Mouse (Mus musculus): ENCODE measurements at regions not wholly inside any gene's neighbourhood (a gene's known extent, or its start where the extent isn't known, plus 50 kb on each side); places are given as distances from the start of the nearest gene placed in this dataset.
A peak's percentile ranks its signal among the peaks of the same experiment; 100 is the strongest.
"Not testable (repeated sequence)": the region's sequence is repeated elsewhere in the genome, so short reads cannot be mapped to it uniquely, and the experiment has no call there.

DNA sequence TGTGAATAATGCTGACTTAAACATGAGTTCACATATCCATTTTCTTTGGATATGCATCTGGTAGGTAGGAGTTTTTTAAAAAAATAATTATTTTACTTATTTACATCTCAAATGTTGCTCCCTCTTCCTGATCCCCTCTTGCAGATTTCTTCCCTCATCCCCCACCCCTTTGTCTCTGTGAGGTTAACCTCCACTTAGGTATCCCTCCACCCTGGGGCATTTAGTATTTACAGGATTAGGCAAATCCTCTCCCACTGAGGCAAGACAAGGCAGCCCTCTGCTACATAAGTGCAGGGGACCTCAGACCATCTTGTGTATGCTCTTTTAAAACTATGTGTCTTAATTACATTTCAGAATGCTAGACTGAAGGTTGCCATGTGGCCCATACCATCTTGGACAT is 155.2 kb upstream of the Shcbp1 start:
- H3K9me3 ChIP-seq: no peaks in the 10 kb centered on the region
- DNase-seq (ENCODE audit: low spot score): no peak
- no peak overlapping the region for H3K4me3 ChIP-seq
- H3K4me1 ChIP-seq (replicated peaks): no peaks in the 10 kb centered on the region
- no peak overlapping the region for H3K27ac ChIP-seq
- H3K36me3 ChIP-seq: no peaks in the 10 kb centered on the region
- H3K27me3 ChIP-seq (ENCODE audit: insufficient read depth, poor library complexity, severe bottlenecking): no peaks in the 10 kb centered on the region

DNA sequence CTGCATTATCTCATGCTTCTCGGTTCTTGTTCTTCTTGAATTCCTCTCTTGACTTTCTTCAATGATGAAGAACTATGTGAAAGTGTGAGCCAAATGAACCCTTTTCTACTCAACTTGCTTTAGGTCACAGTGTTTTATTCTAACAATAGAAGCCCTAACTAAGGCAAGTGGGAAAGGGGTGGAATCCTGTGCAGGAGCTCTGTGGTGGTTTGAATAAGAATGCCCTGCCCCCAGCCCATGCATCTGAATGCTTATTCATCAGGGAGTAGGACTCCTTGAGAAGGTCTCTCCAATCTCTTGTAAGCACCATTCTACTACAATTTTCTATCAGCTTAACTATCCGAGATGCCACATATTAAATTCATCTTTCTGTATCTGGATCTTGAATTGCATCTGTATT is 154.7 kb upstream of the Shcbp1 start:
- Histone ChIP-seq H3K9me3 (no peaks in the 10 kb centered on the region), H3K27me3 (ENCODE audit: insufficient read depth, poor library complexity, severe bottlenecking) (no peaks in the 10 kb centered on the region), H3K27ac (no peak overlapping the region), H3K4me3 (no peak overlapping the region), H3K4me1 (replicated peaks) (no peaks in the 10 kb centered on the region), H3K36me3 (no peaks in the 10 kb centered on the region)
- WGBS: 38% methylated on average over 2 of the region's 2 CpGs
- no peak for DNase-seq (ENCODE audit: low spot score)

DNA sequence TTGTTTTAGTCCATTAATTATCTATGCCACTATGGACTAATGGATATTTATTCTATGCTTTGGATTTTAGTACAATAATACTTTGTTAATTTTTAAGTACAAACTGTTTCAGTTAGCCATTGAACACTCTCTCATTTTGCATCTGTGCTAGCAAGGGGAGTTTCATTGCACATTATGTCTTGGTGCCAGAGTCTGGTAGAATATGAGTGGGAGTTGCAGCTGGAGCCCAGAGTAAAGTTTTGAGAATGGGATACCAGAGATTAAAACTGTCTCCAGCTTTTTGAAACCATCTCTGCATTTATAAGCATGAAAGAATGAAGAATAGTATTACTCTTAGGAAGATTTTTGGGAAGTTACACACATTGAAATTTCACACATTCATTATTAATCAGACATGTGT is 137.1 kb upstream of the Shcbp1 start:
- no peak overlapping the region for H3K27ac ChIP-seq
- no peak for DNase-seq (ENCODE audit: low spot score)
- H3K9me3 ChIP-seq: peaks cover 5% of the 10 kb centered on the region; the same call in 1 of the 2 replicates
- no peak overlapping the region for H3K4me3 ChIP-seq
- no peaks in the 10 kb centered on the region for H3K36me3 ChIP-seq
- no peaks in the 10 kb centered on the region for H3K4me1 ChIP-seq (replicated peaks)
- no peaks in the 10 kb centered on the region for H3K27me3 ChIP-seq (ENCODE audit: insufficient read depth, poor library complexity, severe bottlenecking)

DNA sequence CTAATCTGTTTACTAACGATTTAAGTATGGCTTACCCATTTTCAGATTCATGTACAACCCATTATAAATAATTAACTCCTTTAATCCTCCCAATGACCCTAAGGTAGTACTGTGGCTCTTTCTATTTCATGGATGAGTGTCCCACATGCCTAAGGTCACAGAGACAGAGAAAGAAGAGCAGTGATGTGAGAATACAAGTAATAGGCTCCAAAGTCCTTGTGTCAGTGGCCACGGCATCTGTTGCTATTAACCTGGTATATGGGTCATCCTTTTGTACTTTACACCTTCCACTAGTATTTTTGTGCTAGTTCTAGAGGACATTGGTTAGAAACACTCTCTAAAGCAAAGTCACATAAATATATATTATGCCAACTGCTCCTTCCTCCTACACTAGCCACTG is 115.7 kb upstream of the Shcbp1 start:
- 86% methylated on average over 2 of the region's 2 CpGs for WGBS
- Histone ChIP-seq H3K27me3 (ENCODE audit: insufficient read depth, poor library complexity, severe bottlenecking) (no peaks in the 10 kb centered on the region), H3K4me3 (no peak overlapping the region), H3K9me3 (no peaks in the 10 kb centered on the region), H3K36me3 (no peaks in the 10 kb centered on the region), H3K27ac (no peak overlapping the region), H3K4me1 (replicated peaks) (no peaks in the 10 kb centered on the region)
- DNase-seq (ENCODE audit: low spot score): no peak

DNA sequence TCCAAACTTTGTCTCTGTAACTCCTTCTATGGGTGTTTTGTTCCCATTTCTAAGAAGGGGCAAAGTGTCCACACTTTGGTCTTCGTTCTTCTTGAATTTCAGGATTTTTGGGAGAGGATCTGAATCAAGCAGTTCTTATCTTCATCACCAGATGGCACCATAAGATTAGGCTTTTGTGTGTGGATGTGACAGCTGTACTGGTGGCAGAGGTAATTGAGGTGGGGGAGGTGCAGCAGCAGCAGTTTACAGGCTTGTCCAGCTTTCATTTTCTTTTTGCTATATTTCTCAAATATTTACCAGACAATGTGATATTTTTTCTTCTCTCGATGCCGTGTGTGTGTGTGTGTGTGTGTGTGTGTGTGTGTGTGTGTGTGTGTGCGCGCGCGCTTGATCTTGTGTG is 89.4 kb upstream of the Shcbp1 start:
- not testable (repeated sequence) for H3K36me3 ChIP-seq; H3K4me3 ChIP-seq; H3K4me1 ChIP-seq (replicated peaks); H3K9me3 ChIP-seq; H3K27me3 ChIP-seq (ENCODE audit: insufficient read depth, poor library complexity, severe bottlenecking); H3K27ac ChIP-seq
- peak; percentile 36 for DNase-seq (ENCODE audit: low spot score)
- 90% methylated on average over 7 of the region's 7 CpGs for WGBS

DNA sequence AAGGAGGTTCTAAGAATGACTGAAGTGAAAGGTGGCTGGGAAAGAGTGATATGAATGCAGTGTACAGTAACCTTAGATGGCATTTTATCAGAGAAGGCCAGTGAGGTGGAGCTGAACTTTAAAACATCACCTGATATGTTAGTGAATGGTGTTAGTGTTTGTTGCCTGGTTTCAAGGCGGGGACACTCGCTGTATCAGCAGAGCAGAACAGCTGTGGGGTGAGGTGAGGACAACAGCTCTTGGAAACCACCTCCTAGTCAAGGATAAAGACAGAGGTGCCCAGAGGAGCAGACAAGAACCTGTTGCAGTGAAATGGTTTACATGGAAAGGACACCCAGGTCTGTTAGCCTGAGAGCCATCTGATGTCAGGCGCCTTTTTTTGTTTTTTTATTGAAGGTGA is 59.7 kb upstream of the Shcbp1 start:
- Histone ChIP-seq H3K4me1 (replicated peaks) (no peaks in the 10 kb centered on the region), H3K4me3 (no peak overlapping the region), H3K9me3 (no peaks in the 10 kb centered on the region), H3K36me3 (no peaks in the 10 kb centered on the region), H3K27ac (no peak overlapping the region), H3K27me3 (ENCODE audit: insufficient read depth, poor library complexity, severe bottlenecking) (no peaks in the 10 kb centered on the region)
- DNase-seq (ENCODE audit: low spot score): no peak
- 82% methylated on average over 3 of the region's 3 CpGs for WGBS

DNA sequence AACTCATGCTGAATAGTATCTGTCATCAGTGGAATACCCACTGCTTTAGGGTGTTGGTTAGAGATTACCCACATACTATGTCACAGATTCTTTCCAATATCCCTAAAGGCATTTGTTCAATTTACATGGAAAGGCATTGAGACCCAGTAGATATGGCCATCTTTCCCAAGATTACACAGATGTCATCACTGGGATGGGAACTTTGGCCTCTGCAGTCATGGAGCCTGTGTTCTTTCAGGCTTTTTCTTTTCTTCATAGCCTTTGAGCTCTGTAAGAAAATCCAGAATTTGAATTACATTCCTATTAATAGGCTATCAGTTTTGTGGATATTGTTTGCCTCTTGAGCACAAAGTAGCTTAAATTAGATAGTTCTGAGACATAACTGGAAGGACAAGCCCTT is 59.2 kb upstream of the Shcbp1 start:
- no peaks in the 10 kb centered on the region for H3K27me3 ChIP-seq (ENCODE audit: insufficient read depth, poor library complexity, severe bottlenecking)
- no peaks in the 10 kb centered on the region for H3K36me3 ChIP-seq
- H3K27ac ChIP-seq: no peak overlapping the region
- no peak overlapping the region for H3K4me3 ChIP-seq
- H3K9me3 ChIP-seq: no peaks in the 10 kb centered on the region
- DNase-seq (ENCODE audit: low spot score): no peak
- no peaks in the 10 kb centered on the region for H3K4me1 ChIP-seq (replicated peaks)

DNA sequence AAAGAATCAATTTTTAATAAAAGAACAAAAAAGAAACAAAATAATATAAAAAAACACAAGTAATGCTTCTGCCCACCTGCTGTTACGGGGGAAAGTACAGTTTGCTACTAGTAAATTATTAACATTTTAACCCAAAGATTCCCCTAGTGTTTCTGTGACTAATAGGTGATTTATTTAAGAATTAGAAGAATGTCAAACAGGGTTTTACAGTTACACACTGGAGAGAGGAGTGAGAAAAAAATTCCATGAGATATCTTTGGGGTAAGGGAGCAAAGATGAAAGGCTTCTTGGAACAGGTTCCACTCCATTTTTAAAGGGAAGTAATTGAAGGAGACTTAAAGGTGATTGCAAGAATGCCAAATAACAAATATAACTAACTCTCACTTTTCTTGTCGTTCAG is 58.4 kb upstream of the Shcbp1 start:
- Histone ChIP-seq H3K9me3 (no peaks in the 10 kb centered on the region), H3K27me3 (ENCODE audit: insufficient read depth, poor library complexity, severe bottlenecking) (no peaks in the 10 kb centered on the region), H3K36me3 (no peaks in the 10 kb centered on the region), H3K4me3 (no peak overlapping the region), H3K4me1 (replicated peaks) (no peaks in the 10 kb centered on the region), H3K27ac (no peak overlapping the region)
- DNase-seq (ENCODE audit: low spot score): no peak
- WGBS: 85% methylated on average over 2 of the region's 2 CpGs

DNA sequence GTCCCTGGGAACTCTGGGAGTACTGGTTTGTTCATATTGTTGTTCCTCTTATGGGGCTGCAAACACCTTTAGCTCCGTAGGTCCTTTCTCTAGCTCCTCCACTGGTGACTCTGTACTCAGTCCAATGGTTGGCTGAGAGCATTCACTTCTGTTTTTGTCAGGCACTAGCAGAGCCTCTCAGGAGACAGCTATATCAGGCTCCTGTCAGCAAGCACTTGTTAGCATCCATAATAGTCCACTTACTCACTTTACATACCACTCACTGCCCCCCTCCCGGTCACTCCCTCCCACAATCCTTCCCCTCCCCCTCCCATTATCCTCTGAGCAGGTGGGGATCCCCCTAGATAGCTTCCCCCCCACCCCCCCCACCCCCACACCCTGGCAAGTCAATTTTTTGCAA is 57.3 kb upstream of the Shcbp1 start:
- no peak for DNase-seq (ENCODE audit: low spot score)
- 88% methylated on average over 2 of the region's 2 CpGs for WGBS
- H3K27ac ChIP-seq: no peak overlapping the region
- H3K36me3 ChIP-seq: no peaks in the 10 kb centered on the region
- no peaks in the 10 kb centered on the region for H3K27me3 ChIP-seq (ENCODE audit: insufficient read depth, poor library complexity, severe bottlenecking)
- no peaks in the 10 kb centered on the region for H3K9me3 ChIP-seq
- H3K4me3 ChIP-seq: no peak overlapping the region
- no peaks in the 10 kb centered on the region for H3K4me1 ChIP-seq (replicated peaks)

Measured in hindbrain, embryonic 10.5 days (tissue).